In genomic region chr14:71670435-71670834, GRCm38 (mm10) we compare ENCODE assay signal across 8 mouse cellular contexts.
DNase-seq lines count a peak whose midpoint lies in the region; ATAC-seq lines count a peak whose summit lies in the region.

No protein-coding gene starts in this region.

- no peaks in the 10 kb centered on the region for H3K36me3 ChIP-seq in embryonic facial prominence, embryonic 14.5 days (ENCODE audit: control insufficient read depth, insufficient read depth, low read length)
- H3K36me3 ChIP-seq in heart, embryonic 11.5 days (ENCODE audit: control insufficient read depth, insufficient read depth, low read length), result no peaks in the 10 kb centered on the region
- H3K36me3 ChIP-seq in kidney, embryonic 14.5 days (ENCODE audit: control insufficient read depth, insufficient read depth, low read length), result no peaks in the 10 kb centered on the region
- no peaks in the 10 kb centered on the region for H3K36me3 ChIP-seq in limb, embryonic 12.5 days

- no peak overlapping the region for H3K4me2 ChIP-seq in embryonic facial prominence, embryonic 14.5 days (ENCODE audit: low read depth, low read length)
- no peak overlapping the region for H3K4me2 ChIP-seq in heart, embryonic 11.5 days
- H3K4me2 ChIP-seq in kidney, embryonic 14.5 days (replicated peaks; ENCODE audit: low read depth, low read length), result no peak overlapping the region
- H3K4me2 ChIP-seq in limb, embryonic 12.5 days, result no peak overlapping the region

- peak; percentile 35 for DNase-seq in 3134 (ENCODE audit: extremely low read depth, insufficient read length, low spot score)
- DNase-seq in adrenal gland, adult 2 months, result peak; percentile 72
- peak; percentile 65 for DNase-seq in embryonic facial prominence, embryonic 14.5 days (ENCODE audit: low spot score)
- peak; percentile 5 for DNase-seq in naive thymus-derived CD4-positive, alpha-beta T cell, adult 2 months (ENCODE audit: low read depth)
- DNase-seq in thymus, postnatal 14 days, result peak; percentile 31

- H3K27ac ChIP-seq in embryonic facial prominence, embryonic 14.5 days (replicated peaks; ENCODE audit: low read depth, low read length), result no peak overlapping the region
- H3K27ac ChIP-seq in heart, embryonic 11.5 days (ENCODE audit: low read depth, low read length), result no peak overlapping the region
- H3K27ac ChIP-seq in kidney, embryonic 14.5 days (ENCODE audit: low read depth, low read length), result no peak overlapping the region
- no peak overlapping the region for H3K27ac ChIP-seq in limb, embryonic 12.5 days

- ATAC-seq in embryonic facial prominence, embryonic 14.5 days (ENCODE audit: low read depth), result peak; percentile 79; the same call in 1 of the 2 replicates
- peak; percentile 49; the same call in 1 of the 2 replicates for ATAC-seq in heart, embryonic 11.5 days (replicated peaks; ENCODE audit: insufficient number of reproducible peaks, low FRiP score, low TSS enrichment)
- peak; percentile 90; the same call in 1 of the 2 replicates for ATAC-seq in kidney, embryonic 14.5 days (ENCODE audit: low FRiP score, low TSS enrichment)
- peak; percentile 75 for ATAC-seq in limb, embryonic 12.5 days (ENCODE audit: insufficient number of reproducible peaks, insufficient read depth, low FRiP score, low TSS enrichment, low read depth)

- no peak overlapping the region for H3K4me3 ChIP-seq in embryonic facial prominence, embryonic 14.5 days (ENCODE audit: low read depth, low read length)
- no peak overlapping the region for H3K4me3 ChIP-seq in heart, embryonic 11.5 days (ENCODE audit: low read depth, low read length)
- H3K4me3 ChIP-seq in kidney, embryonic 14.5 days (ENCODE audit: low read length), result no peak overlapping the region
- H3K4me3 ChIP-seq in limb, embryonic 12.5 days (replicated peaks), result no peak overlapping the region

- no peaks in the 10 kb centered on the region for H3K27me3 ChIP-seq in embryonic facial prominence, embryonic 14.5 days (replicated peaks; ENCODE audit: control insufficient read depth, insufficient read depth, low read length)
- no peaks in the 10 kb centered on the region for H3K27me3 ChIP-seq in heart, embryonic 11.5 days (ENCODE audit: control insufficient read depth, insufficient read depth, low read length)
- H3K27me3 ChIP-seq in kidney, embryonic 14.5 days (ENCODE audit: control insufficient read depth, insufficient read depth, low read length), result no peaks in the 10 kb centered on the region
- peaks cover 10% of the 10 kb centered on the region for H3K27me3 ChIP-seq in limb, embryonic 12.5 days

- WGBS in embryonic facial prominence, embryonic 14.5 days, result 7% methylated on average over 1 of the region's 1 CpGs
- WGBS in heart, embryonic 11.5 days (ENCODE audit: insufficient replicate concordance), result 7% methylated on average over 1 of the region's 1 CpGs
- WGBS in kidney, embryonic 14.5 days, result 10% methylated on average over 1 of the region's 1 CpGs
- 0% methylated on average over 1 of the region's 1 CpGs for WGBS in limb, embryonic 12.5 days

- no peak overlapping the region for H3K9ac ChIP-seq in embryonic facial prominence, embryonic 14.5 days (ENCODE audit: low read depth, low read length)
- H3K9ac ChIP-seq in heart, embryonic 11.5 days (ENCODE audit: low read depth, low read length), result no peak overlapping the region
- no peak overlapping the region for H3K9ac ChIP-seq in kidney, embryonic 14.5 days (ENCODE audit: low read depth, low read length)
- no peak overlapping the region for H3K9ac ChIP-seq in limb, embryonic 12.5 days (replicated peaks)

- no peaks in the 10 kb centered on the region for H3K9me3 ChIP-seq in embryonic facial prominence, embryonic 14.5 days (ENCODE audit: control insufficient read depth, low read length)
- no peaks in the 10 kb centered on the region for H3K9me3 ChIP-seq in heart, embryonic 11.5 days (replicated peaks; ENCODE audit: control insufficient read depth, low read length)
- no peaks in the 10 kb centered on the region for H3K9me3 ChIP-seq in kidney, embryonic 14.5 days (ENCODE audit: control insufficient read depth, low read length)
- H3K9me3 ChIP-seq in limb, embryonic 12.5 days, result no peaks in the 10 kb centered on the region

- no peaks in the 10 kb centered on the region for H3K4me1 ChIP-seq in embryonic facial prominence, embryonic 14.5 days (ENCODE audit: control insufficient read depth, insufficient read depth, low read length)
- H3K4me1 ChIP-seq in heart, embryonic 11.5 days (ENCODE audit: control insufficient read depth, insufficient read depth, low read length), result no peaks in the 10 kb centered on the region
- H3K4me1 ChIP-seq in kidney, embryonic 14.5 days (ENCODE audit: control insufficient read depth, insufficient read depth, low read length), result no peaks in the 10 kb centered on the region
- no peaks in the 10 kb centered on the region for H3K4me1 ChIP-seq in limb, embryonic 12.5 days (replicated peaks)

Comparison
In these comparisons a context has a peak if more than half of its experiments do, and no peak if none do; other contexts are left out.
1. DNase-seq: peak in every context shown above with its lines; median percentile 72 in adrenal gland, adult 2 months; 65 in embryonic facial prominence, embryonic 14.5 days; 35 in 3134; 31 in thymus, postnatal 14 days; 5 in naive thymus-derived CD4-positive, alpha-beta T cell, adult 2 months.